Mouse (Mus musculus) bone marrow, adult 2 months (tissue): ENCODE measurements around the gene Fxyd1. TPM values are rescaled to one million over a fixed set of nuclear protein-coding genes. Genes with fewer than 3 reads are reported as not detected.

Experiments used
- H3K27ac ChIP-seq: fragments of 200-500 bp; 2 replicates; pipeline ENCODE4 v1.5.1; 2012; ENCODE audit warnings: low read depth, mild to moderate bottlenecking, control low read depth, inconsistent platforms, low read length; ENCODE audit not compliant: control insufficient read depth, poor library complexity, insufficient read depth
- H3K4me1 ChIP-seq: fragments of 200-500 bp; 2 replicates; pipeline ENCODE4 v1.6.1; 2011; ENCODE audit warnings: low read length; ENCODE audit not compliant: control insufficient read depth, insufficient read depth
- H3K4me3 ChIP-seq: fragments of 200-500 bp; replicated peaks from 2 replicates; pipeline ENCODE3; 2011; ENCODE audit warnings: mild to moderate bottlenecking, low read depth, low read length, control low read depth; ENCODE audit not compliant: control insufficient read depth
- CTCF ChIP-seq: fragments of 200-500 bp; IDR thresholded peaks from 2 replicates; pipeline ENCODE4 v1.5.1; 2011; ENCODE audit warnings: low read length, control low read depth; ENCODE audit not compliant: control insufficient read depth, insufficient read depth
- POLR2A ChIP-seq: fragments of 200-500 bp; IDR thresholded peaks from 2 replicates; pipeline ENCODE4 v1.6.1; 2011; ENCODE audit warnings: low read depth, mild to moderate bottlenecking, control low read depth, low read length, borderline replicate concordance; ENCODE audit not compliant: control insufficient read depth
- WGBS: fragments of 180-500 bp; shearing (Covaris S2); methylation state at CpG from one replicate; pipeline ENCODE4 v1.1.7; 2018; 5-methylcytosine and 5-hydroxymethylcytosine counted together
- polyA plus RNA-seq: library from polyadenylated mRNA; stranded (reverse); fragments of >200 nt; gene quantifications from 2 replicates; pipeline ENCODE4 v1.2.4, GENCODE M21; 2011; ENCODE audit warnings: low replicate concordance; ENCODE audit not compliant: missing spikeins, insufficient read depth, insufficient read length

Fxyd1 gene
- polyA plus RNA-seq, 1 experiment: 16.2 TPM

DNA sequence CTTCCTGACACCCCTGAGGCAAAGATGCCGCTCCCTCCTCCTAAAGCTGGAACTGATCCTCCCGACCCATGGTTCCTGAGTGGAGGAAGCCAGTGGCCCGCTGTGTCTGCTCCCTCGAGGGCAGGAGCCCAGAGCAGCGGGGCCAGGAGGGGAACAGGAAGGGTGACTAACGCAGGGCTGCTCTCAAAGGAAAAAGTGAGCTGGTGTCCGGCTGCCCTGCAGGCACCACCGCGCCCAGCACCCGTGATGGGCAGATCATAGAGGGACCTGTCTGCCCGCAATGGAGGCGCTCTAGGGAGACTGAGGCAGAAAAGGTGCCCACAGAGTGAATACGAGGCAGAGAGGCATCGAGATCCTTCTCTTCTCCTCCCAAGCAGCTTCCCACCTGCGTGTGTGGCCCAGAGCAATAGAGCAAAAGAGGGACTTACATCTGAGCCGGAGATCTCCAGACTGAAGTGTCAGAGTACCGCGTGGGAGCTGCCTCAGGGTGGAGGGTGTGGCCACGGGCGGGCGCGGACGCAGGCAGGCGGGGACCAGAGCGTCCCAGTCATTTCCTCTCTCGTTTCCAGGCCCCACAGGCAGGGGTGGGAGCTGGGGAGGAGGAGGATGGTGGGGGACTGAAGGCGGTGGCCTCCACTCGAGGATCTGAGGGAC lies 15.2 kb downstream of the Fxyd1 start:
- peak overlapping the region; percentile 67 for H3K4me3 ChIP-seq
- peaks cover 2% of the 10 kb centered on the region; the same call in 1 of the 2 replicates for H3K4me1 ChIP-seq
- TF ChIP-seq CTCF: no peak
- peak; percentile 67; the same call in 1 of the 2 replicates for TF ChIP-seq POLR2A
- H3K27ac ChIP-seq: peak overlapping the region; percentile 85
- WGBS: under 1% methylated on average over 28 of the region's 28 CpGs

DNA sequence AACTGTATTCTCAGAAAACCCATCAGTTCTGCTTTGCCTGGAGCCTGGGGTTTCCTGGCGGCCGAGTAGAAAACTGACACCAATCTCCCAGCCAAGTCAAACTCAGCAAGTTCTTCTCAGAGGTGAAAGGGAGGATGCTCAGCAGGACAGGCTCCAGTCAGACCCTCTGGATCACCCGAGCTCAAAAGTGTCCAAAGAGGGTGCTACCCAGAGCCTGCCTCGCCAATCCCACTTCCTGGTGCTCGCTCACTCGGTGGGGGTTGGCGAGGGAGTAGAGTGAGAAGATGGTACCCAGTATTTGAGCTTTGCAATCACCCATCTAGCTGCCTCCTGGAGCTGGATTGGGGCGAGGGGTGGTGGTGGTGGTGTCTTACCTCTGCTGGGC lies 16.0 kb downstream of the Fxyd1 start:
- peak overlapping the region; percentile 67 for H3K4me3 ChIP-seq
- TF ChIP-seq CTCF (no peak), POLR2A (no peak)
- peak overlapping the region; percentile 85 for H3K27ac ChIP-seq
- 5% methylated on average over 8 of the region's 8 CpGs for WGBS
- peaks cover 2% of the 10 kb centered on the region; the same call in 1 of the 2 replicates for H3K4me1 ChIP-seq

DNA sequence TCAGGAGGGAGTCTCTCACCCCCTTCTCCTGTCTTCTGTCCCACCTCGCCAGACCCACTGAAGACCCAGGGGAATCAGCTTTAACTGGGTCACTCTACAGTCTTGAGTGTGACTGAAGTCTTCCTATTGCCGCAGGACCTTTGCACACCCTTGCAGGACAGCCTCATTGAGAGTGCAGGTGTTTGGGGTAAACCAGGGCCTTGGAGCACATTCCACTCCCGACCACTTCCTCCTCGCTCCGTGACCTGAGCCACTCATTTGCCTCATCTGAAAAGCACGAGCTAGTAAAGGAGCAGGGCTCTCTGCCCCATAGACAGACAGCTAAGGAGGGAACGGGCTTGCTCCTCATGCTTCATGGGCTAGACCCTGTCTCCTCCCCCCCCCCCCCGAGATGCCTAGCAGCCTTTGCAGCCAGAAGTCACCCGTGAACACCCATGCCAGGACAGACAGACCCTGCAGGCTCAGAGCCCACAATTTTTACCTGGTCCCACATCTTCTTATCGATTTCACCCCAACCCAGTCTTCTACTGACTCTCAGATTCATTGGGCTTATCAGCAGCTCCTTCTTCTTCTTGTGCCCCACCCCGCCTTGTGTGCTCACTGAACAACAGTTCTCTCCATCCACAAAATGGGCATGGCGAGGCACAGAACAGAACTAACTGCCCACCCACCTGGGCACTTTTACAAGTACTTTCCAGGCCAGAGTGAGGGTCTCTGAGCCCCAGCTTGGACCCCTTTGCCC lies 16.5 kb downstream of the Fxyd1 start:
- Histone ChIP-seq H3K4me1 (peaks cover 2% of the 10 kb centered on the region; the same call in 1 of the 2 replicates), H3K27ac (peak overlapping the region; percentile 85), H3K4me3 (peak overlapping the region; percentile 67)
- 36% methylated on average over 12 of the region's 12 CpGs for WGBS
- TF ChIP-seq POLR2A (no peak), CTCF (no peak)

GRCm38 (mm10) chr7:31039011-31039410 lies 18.0 kb downstream of the Fxyd1 start:
- TF ChIP-seq POLR2A (no peak), CTCF (no peak)
- no peak overlapping the region for H3K27ac ChIP-seq
- 88% methylated on average over 4 of the region's 4 CpGs for WGBS

GRCm38 (mm10) chr7:31037675-31038074 lies 19.3 kb downstream of the Fxyd1 start:
- Histone ChIP-seq H3K27ac (peak overlapping the region; percentile 49; the same call in 1 of the 2 replicates), H3K4me1 (peaks cover 14% of the 10 kb centered on the region)
- WGBS: 4% methylated on average over 2 of the region's 2 CpGs

More at GRCm38 (mm10) chr7:31039011-31039410, 18.0 kb downstream of the Fxyd1 start:
- Histone ChIP-seq H3K4me1 (peaks cover 10% of the 10 kb centered on the region), H3K4me3 (no peak overlapping the region)

GRCm38 (mm10) chr7:31036917-31037316 lies 20.1 kb downstream of the Fxyd1 start:
- 32% methylated on average over 7 of the region's 7 CpGs for WGBS
- H3K4me1 ChIP-seq: peaks cover 19% of the 10 kb centered on the region

More at GRCm38 (mm10) chr7:31037675-31038074, 19.3 kb downstream of the Fxyd1 start:
- TF ChIP-seq CTCF (no peak), POLR2A (no peak)
- peak overlapping the region; percentile 7 for H3K4me3 ChIP-seq

DNA sequence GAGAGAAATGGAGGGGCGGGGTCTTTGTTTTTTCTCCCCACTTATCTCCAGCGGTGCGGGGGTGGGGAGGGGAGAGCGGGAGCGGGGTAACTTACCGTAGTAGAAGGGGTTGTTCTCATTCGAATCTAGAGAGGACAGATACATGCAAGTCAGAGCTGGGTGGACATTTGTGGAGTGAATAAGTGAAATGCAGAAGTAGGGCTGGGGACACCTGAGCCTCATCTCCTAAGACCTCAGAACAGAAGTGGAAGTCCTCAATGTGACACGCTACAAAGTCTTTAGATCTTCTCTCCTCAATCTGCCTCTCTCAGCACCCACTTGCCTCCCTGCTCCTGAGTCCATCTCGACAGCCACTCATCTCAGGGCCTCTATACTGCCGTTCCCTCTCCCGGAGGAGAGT lies 21.7 kb downstream of the Fxyd1 start:
- TF ChIP-seq POLR2A (no peak), CTCF (no peak)
- H3K27ac ChIP-seq: peak overlapping the region; percentile 94
- no peak overlapping the region for H3K4me3 ChIP-seq
- 80% methylated on average over 11 of the region's 11 CpGs for WGBS
- peaks cover 19% of the 10 kb centered on the region for H3K4me1 ChIP-seq

More at GRCm38 (mm10) chr7:31036917-31037316, 20.1 kb downstream of the Fxyd1 start:
- Histone ChIP-seq H3K27ac (peak overlapping the region; percentile 19; the same call in 1 of the 2 replicates), H3K4me3 (no peak overlapping the region)
- TF ChIP-seq POLR2A: no peak
- TF ChIP-seq CTCF: no peak

DNA sequence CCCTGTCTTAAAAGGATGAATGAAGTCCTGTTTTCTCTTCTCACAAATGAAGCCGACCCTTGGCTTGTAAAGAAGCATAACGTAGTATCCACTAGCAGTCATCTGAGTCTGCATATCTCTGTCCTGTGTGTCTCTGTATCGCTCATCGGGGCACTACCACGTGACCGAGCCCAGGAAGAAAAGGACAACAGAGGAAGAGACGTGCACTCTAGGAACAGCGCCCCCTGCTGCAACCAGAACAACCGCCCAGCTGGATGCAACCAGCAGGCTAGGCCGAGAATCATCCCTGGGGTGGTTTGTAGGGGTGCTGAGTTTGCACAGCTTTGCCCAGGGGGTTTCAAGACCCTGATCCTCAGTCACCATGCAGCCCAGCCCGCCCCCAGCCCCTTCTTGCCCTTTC lies 22.2 kb downstream of the Fxyd1 start:
- TF ChIP-seq CTCF (peak; percentile 79), POLR2A (0 out of 2 replicates have a peak, but pooled peaks have one; percentile 4)
- peaks cover 19% of the 10 kb centered on the region for H3K4me1 ChIP-seq
- 48% methylated on average over 11 of the region's 11 CpGs for WGBS
- H3K4me3 ChIP-seq: no peak overlapping the region
- peak overlapping the region; percentile 94 for H3K27ac ChIP-seq
